Mouse (Mus musculus) embryonic facial prominence, embryonic 14.5 days (tissue): ENCODE measurements around the gene Btbd9. TPM values are rescaled to one million over a fixed set of nuclear protein-coding genes. Genes with fewer than 3 reads are reported as not detected.
"Not testable (repeated sequence)": the region's sequence is repeated elsewhere in the genome, so short reads cannot be mapped to it uniquely, and the experiment has no call there.

Experiments used
- ATAC-seq: fragments of 200-750 bp; cut with Nextera tagmentation; 2 replicates; pipeline ENCODE4 v1.8.0; 2017; ENCODE audit warnings: low read depth, moderate number of reproducible peaks, moderate TSS enrichment
- DNase-seq: peaks from one replicate; pipeline ENCODE4 v3.0.0-alpha.2; 2015; ENCODE audit warnings: low spot score
- H3K27ac ChIP-seq: fragments of 300-500 bp; sonication (generic); replicated peaks from 2 replicates; pipeline ENCODE4 v1.5.1; 2014; ENCODE audit warnings: low read depth, mild to moderate bottlenecking, low read length, moderate library complexity
- H3K27me3 ChIP-seq: fragments of 300-500 bp; sonication (generic); replicated peaks from 2 replicates; pipeline ENCODE4 v1.6.1; 2014; ENCODE audit warnings: low read length; ENCODE audit not compliant: control insufficient read depth, insufficient read depth
- H3K36me3 ChIP-seq: fragments of 300-500 bp; sonication (generic); 2 replicates; pipeline ENCODE4 v1.6.1; 2014; ENCODE audit warnings: low read length, mixed read lengths; ENCODE audit not compliant: control insufficient read depth, insufficient read depth
- H3K4me1 ChIP-seq: fragments of 300-500 bp; sonication (generic); 2 replicates; pipeline ENCODE4 v1.6.1; 2014; ENCODE audit warnings: antibody characterized with exemption, low read length; ENCODE audit not compliant: control insufficient read depth, insufficient read depth
- H3K4me2 ChIP-seq: fragments of 300-500 bp; sonication (generic); 2 replicates; pipeline ENCODE4 v1.6.1; 2014; ENCODE audit warnings: low read depth, mild to moderate bottlenecking, low read length, moderate library complexity, mixed read lengths
- H3K4me3 ChIP-seq: fragments of 300-500 bp; sonication (generic); 2 replicates; pipeline ENCODE4 v1.5.1; 2014; ENCODE audit warnings: low read depth, mild to moderate bottlenecking, low read length
- H3K9ac ChIP-seq: fragments of 300-500 bp; sonication (generic); 2 replicates; pipeline ENCODE4 v1.6.1; 2014; ENCODE audit warnings: low read depth, mild to moderate bottlenecking, low read length, moderate library complexity, mixed read lengths
- H3K9me3 ChIP-seq: fragments of 300-500 bp; sonication (generic); 2 replicates; pipeline ENCODE4 v1.6.1; 2016; ENCODE audit warnings: low read length; ENCODE audit not compliant: control insufficient read depth
- WGBS: fragments of 180-500 bp; shearing (Covaris S2); extraction: QIAGEN DNeasy Blood & Tissue Kit; methylation state at CpG from one replicate; pipeline ENCODE4 v1.1.7; 2014; 5-methylcytosine and 5-hydroxymethylcytosine counted together
- polyA plus RNA-seq: library from polyadenylated mRNA; unstranded; fragments of >200 nt; fragmentation: Nextera tagmentation; extraction: Ambion mirVana; gene quantifications from 2 replicates; pipeline ENCODE4 v1.2.1, GENCODE M21; 2014

The Btbd9 gene
- polyA plus RNA-seq, 1 experiment from 2014 or later, result 38.0 TPM

DNA sequence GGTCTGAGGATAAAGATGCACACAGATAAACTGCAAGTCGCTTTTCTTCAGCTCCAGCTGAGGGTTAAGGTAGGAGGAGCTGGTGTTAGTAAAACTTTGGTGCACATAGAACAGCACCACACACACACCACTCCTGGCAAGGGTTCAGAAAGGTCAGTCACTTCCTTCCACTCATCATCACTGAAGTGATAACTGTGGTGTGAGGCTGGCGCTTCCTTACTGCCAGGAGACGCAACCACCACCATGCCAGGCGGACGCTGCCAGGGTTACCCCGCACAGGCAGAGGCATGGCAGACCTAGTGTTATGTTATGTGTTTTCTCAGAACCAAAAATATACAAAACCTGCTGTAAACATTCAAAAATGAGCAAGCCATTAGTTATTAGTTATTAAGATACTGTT is 66.6 kb downstream of the Btbd9 start:
- Histone ChIP-seq H3K9me3 (no peaks in the 10 kb centered on the region), H3K27ac (no peak overlapping the region), H3K36me3 (0 out of 2 replicates have a peak, but pooled peaks cover 4% of the 10 kb centered on the region), H3K4me2 (no peak overlapping the region), H3K4me1 (no peaks in the 10 kb centered on the region), H3K9ac (no peak overlapping the region), H3K4me3 (no peak overlapping the region), H3K27me3 (no peaks in the 10 kb centered on the region)
- ATAC-seq (no peak), DNase-seq (no peak)
- 88% methylated on average over 6 of the region's 6 CpGs for WGBS

DNA sequence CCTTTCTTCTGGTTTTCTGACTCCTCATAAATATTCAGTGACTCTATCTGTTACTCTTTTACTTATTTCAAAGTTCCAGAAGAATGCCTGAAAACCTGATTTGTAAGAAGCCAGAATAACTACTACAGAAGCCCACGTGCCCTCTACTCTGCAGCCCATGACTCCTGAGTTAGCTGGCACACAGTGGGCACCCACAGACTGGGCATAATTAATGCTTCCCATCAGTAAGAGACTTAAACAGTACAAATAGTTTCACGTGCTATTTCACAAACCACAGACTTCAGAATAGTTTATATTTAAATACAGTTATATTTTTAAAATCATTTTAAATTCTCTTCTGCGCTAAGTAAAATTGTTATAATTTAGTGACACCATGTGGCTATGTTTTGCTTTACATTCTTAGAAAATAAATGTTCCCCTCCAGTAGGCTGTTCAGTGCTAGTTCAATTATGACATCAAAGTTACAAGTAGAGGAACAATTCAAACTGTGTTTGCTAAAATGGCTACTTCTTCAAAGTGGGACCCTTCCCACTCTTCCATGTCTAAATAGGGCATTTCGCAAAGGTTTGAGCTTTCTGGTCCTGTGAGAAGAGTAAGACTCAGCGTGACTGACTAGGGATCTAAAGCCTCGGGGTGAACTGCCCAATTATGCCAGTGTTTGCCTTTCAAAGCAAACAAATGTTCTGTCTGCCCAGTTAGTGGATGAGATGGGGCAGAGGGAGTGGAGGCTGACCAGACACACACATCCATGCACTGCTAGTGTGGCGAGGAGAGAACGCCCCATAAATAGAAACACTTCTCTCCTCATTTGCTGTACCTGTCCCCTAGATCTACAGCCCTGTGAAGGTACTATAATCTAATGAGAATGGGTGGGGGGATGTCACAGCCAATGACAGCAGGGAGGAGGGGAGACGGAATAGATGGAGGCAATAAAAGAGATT is 68.4 kb downstream of the Btbd9 start:
- 0 out of 2 replicates have a peak, but pooled peaks cover 6% of the 10 kb centered on the region for H3K36me3 ChIP-seq
- no peak for DNase-seq

DNA sequence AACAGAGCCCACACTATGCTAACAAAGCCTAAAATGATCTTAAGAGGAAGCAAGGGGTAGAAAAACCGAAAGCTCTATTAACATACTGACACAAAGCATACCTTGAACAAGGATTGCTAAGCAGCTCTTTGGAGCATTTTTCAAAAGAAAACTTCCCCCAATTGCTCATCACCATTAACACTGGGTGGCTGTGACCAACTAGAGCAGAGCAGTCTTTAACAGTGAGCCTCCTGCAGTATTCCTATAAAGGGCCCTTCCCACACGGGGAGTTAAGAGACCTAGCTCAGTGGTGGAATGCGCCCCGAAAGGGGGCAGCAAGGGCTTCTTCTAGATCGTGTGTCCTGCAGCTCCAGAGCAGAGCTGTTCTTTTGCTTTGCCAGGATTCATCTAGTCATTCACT is 69.4 kb downstream of the Btbd9 start:
- ATAC-seq, result no peak
- Histone ChIP-seq H3K9me3 (no peaks in the 10 kb centered on the region), H3K4me2 (no peak overlapping the region), H3K4me3 (no peak overlapping the region), H3K9ac (no peak overlapping the region), H3K36me3 (0 out of 2 replicates have a peak, but pooled peaks cover 6% of the 10 kb centered on the region), H3K4me1 (no peaks in the 10 kb centered on the region), H3K27me3 (no peaks in the 10 kb centered on the region), H3K27ac (no peak overlapping the region)
- WGBS, result 50% methylated on average over 5 of the region's 5 CpGs
- DNase-seq, result no peak

More for the DNA sequence above, 68.4 kb downstream of the Btbd9 start:
- no peaks in the 10 kb centered on the region for H3K9me3 ChIP-seq
- H3K4me2 ChIP-seq, result no peak overlapping the region
- no peak overlapping the region for H3K27ac ChIP-seq
- no peak overlapping the region for H3K4me3 ChIP-seq
- 73% methylated on average over 9 of the region's 9 CpGs for WGBS
- H3K4me1 ChIP-seq, result no peaks in the 10 kb centered on the region
- ATAC-seq, result no peak
- no peak overlapping the region for H3K9ac ChIP-seq
- no peaks in the 10 kb centered on the region for H3K27me3 ChIP-seq

DNA sequence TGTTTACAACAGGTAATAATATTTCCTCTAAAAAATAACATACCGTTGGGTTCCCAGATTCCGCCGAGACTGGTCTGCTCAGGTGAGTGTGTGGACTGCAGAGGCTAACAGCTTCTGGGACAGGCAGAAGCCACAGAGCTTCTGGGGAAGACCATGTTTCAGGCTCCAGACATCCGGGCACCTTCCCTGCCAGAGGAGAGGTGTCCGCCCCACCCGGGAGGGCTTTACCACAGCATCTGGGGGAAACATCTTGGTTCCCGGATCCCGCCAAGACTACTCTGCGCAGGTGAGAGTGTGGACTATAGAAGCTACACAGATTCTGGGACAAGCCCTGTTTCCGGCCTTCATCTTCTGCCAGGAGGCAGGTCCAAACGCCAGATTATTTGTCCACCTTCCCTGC is 76.7 kb downstream of the Btbd9 start:
- H3K4me1 ChIP-seq, H3K9me3 ChIP-seq, DNase-seq, H3K27ac ChIP-seq, H3K36me3 ChIP-seq, H3K27me3 ChIP-seq, H3K4me3 ChIP-seq, H3K9ac ChIP-seq, H3K4me2 ChIP-seq, ATAC-seq: not testable (repeated sequence)
- WGBS, result 95% methylated on average over 11 of the region's 11 CpGs

DNA sequence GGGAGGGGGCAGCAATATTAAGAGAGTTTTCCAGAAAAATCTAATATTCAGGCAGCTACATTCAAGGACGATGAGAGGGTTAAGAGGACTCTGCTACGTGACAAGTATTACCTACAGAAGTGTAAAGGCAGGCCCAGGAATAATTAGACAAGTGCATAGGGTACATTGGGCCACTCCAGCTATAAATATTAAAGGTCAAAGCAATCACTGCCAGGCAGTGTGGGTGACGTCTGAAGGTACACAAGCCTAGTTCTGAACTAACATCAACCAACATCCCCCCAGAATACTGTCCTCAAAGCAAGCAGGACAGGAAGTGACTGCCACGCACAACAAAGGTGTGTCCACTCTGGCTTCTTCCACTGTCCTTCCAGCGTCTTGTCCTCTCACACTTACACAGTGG is 77.5 kb downstream of the Btbd9 start:
- Histone ChIP-seq H3K9ac (no peak overlapping the region), H3K36me3 (no peaks in the 10 kb centered on the region), H3K27ac (no peak overlapping the region), H3K4me3 (no peak overlapping the region), H3K27me3 (no peaks in the 10 kb centered on the region), H3K4me1 (no peaks in the 10 kb centered on the region), H3K9me3 (no peaks in the 10 kb centered on the region), H3K4me2 (no peak overlapping the region)
- ATAC-seq (no peak), DNase-seq (no peak)
- 81% methylated on average over 5 of the region's 5 CpGs for WGBS

DNA sequence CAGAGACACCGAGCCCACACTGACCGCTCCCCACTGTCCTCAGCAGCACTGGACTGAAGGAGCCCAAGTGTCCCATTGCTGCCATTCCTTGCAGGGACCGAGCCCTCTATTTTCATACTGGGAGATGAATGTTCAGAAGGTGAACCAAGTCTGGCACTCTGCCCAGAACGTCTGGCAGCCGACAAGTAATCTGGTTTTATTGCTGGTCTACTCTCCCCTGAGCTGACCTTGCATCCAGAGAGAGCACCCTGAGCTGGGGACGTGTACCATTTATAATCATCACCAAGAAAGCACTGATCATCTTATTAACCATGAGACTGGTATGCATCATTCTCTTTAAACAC is 77.9 kb downstream of the Btbd9 start:
- H3K27me3 ChIP-seq, result no peaks in the 10 kb centered on the region
- H3K9me3 ChIP-seq, result no peaks in the 10 kb centered on the region
- H3K9ac ChIP-seq, result no peak overlapping the region
- no peak overlapping the region for H3K27ac ChIP-seq
- H3K36me3 ChIP-seq, result no peaks in the 10 kb centered on the region
- H3K4me2 ChIP-seq, result no peak overlapping the region
- H3K4me3 ChIP-seq, result no peak overlapping the region
- H3K4me1 ChIP-seq, result no peaks in the 10 kb centered on the region
- ATAC-seq (no peak), DNase-seq (peak; percentile 45)
- WGBS, result 55% methylated on average over 6 of the region's 6 CpGs

DNA sequence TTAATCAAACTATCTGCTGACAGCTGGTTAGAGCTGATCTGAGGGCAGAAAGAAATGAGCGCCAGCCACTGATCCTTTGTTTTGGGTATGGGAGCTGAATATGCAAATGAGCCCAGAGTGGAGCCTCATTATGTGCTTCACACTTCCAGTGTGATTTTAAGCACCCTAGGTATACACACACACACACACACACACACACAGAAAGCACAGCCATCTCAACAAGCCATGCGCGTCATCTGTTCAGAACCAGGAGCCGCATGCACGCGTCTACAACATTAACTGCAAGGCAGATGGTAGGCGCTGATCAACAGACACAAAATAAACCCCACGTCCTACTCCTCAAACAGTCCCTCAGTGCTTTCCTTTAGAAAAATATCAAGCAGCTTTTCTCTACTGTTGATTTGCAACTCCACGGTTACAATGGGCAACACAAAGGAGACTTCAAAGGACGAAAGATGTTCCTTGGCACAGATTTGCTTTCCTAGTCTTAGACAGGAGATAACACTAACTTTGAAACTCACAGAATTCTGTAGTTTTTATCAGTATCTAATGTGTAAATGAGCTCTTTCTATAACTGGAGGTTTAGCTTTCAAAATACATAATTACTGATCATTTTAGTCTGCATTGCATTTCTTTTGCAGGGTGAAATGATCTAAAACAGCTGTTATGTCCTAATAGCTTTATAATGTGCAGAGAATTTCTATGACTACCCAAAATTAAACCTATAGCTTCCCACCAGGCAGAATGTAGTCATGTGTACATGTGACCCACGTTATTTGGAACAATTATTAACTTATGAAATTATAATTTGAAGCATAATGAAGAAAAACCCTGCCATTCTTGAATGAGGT is 78.5 kb downstream of the Btbd9 start:
- ATAC-seq (no peak), DNase-seq (no peak)
- Histone ChIP-seq H3K27me3 (no peaks in the 10 kb centered on the region), H3K4me1 (no peaks in the 10 kb centered on the region), H3K4me3 (no peak overlapping the region), H3K9me3 (no peaks in the 10 kb centered on the region), H3K4me2 (no peak overlapping the region), H3K27ac (no peak overlapping the region), H3K36me3 (no peaks in the 10 kb centered on the region), H3K9ac (no peak overlapping the region)
- WGBS, result 61% methylated on average over 11 of the region's 11 CpGs

DNA sequence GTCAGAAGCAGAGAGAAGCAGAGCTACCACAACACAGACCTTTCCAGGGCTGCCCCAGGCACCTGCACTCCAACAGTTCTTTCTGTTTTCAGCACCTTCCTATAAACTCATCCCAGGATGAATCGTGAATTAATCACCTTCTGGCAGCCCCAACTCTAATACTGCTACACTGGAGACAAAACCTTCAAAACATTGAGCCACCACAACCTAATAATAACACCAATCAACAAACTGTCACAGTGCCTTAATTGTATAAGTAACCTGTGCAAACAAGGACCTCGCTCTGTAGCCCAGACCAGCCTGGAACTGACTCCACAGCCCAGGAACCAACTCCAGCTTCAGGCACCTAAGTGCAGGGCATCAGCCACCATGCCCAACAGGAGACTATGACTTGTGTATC is 80.7 kb downstream of the Btbd9 start:
- no peaks in the 10 kb centered on the region for H3K9me3 ChIP-seq
- H3K4me3 ChIP-seq, result no peak overlapping the region
- no peak overlapping the region for H3K9ac ChIP-seq
- no peaks in the 10 kb centered on the region for H3K4me1 ChIP-seq
- DNase-seq, result no peak
- H3K36me3 ChIP-seq, result no peaks in the 10 kb centered on the region
- no peak for ATAC-seq
- H3K27me3 ChIP-seq, result no peaks in the 10 kb centered on the region
- WGBS, result 79% methylated on average over 2 of the region's 2 CpGs
- no peak overlapping the region for H3K4me2 ChIP-seq
- no peak overlapping the region for H3K27ac ChIP-seq
